Mouse (Mus musculus) lung, postnatal 10 days (tissue): ENCODE measurements at regions not wholly inside any gene's neighbourhood (a gene's known extent, or its start where the extent isn't known, plus 50 kb on each side); places are given as distances from the start of the nearest gene placed in this dataset.
A peak's percentile ranks its signal among the peaks of the same experiment; 100 is the strongest.

Source experiments
- DNase-seq: peaks from one replicate; pipeline ENCODE4 v3.0.0; 2021

- no peak for DNase-seq
These were observed 235.5 kb downstream of the 3110018I06Rik start for GRCm38 (mm10) chr12:107723860-107724320.

GRCm38 (mm10) chr12:107724467-107724866 lies 236.0 kb downstream of the 3110018I06Rik start:
- no peak for DNase-seq

GRCm38 (mm10) chr12:107728865-107729264 lies 240.4 kb downstream of the 3110018I06Rik start:
- no peak for DNase-seq

- no peak for DNase-seq
These were observed 240.9 kb downstream of the 3110018I06Rik start for GRCm38 (mm10) chr12:107729301-107729700.

- DNase-seq: no peak
These were observed 242.5 kb downstream of the 3110018I06Rik start for GRCm38 (mm10) chr12:107730940-107731339.

GRCm38 (mm10) chr12:107734536-107734935 lies 246.1 kb downstream of the 3110018I06Rik start:
- DNase-seq: no peak

- DNase-seq: no peak
These were observed 254.2 kb downstream of the 3110018I06Rik start for GRCm38 (mm10) chr12:107742641-107743040.

GRCm38 (mm10) chr12:107744822-107745221 lies 256.4 kb downstream of the 3110018I06Rik start:
- DNase-seq: no peak

- DNase-seq: no peak
These were observed 254.7 kb downstream of the Bcl11b start for GRCm38 (mm10) chr12:107748481-107749380.

- DNase-seq: no peak
These were observed 253.9 kb downstream of the Bcl11b start for GRCm38 (mm10) chr12:107749381-107750085.

GRCm38 (mm10) chr12:107750285-107750927 lies 253.0 kb downstream of the Bcl11b start:
- no peak for DNase-seq

- no peak for DNase-seq
These were observed 251.3 kb downstream of the Bcl11b start for GRCm38 (mm10) chr12:107752126-107752525.

GRCm38 (mm10) chr12:107752587-107752986 lies 250.8 kb downstream of the Bcl11b start:
- DNase-seq: no peak

GRCm38 (mm10) chr12:107753022-107753421 lies 250.4 kb downstream of the Bcl11b start:
- DNase-seq: peak; percentile 39

GRCm38 (mm10) chr12:107753536-107753935 lies 249.9 kb downstream of the Bcl11b start:
- no peak for DNase-seq

GRCm38 (mm10) chr12:107754885-107755284 lies 248.5 kb downstream of the Bcl11b start:
- DNase-seq: no peak

GRCm38 (mm10) chr12:107755820-107756517 lies 247.4 kb downstream of the Bcl11b start:
- no peak for DNase-seq

- DNase-seq: no peak
These were observed 246.2 kb downstream of the Bcl11b start for GRCm38 (mm10) chr12:107757184-107757583.

- no peak for DNase-seq
These were observed 245.2 kb downstream of the Bcl11b start for GRCm38 (mm10) chr12:107757996-107758791.

- no peak for DNase-seq
These were observed 244.1 kb downstream of the Bcl11b start for GRCm38 (mm10) chr12:107759291-107759690.

GRCm38 (mm10) chr12:107759911-107760310 lies 243.5 kb downstream of the Bcl11b start:
- no peak for DNase-seq

GRCm38 (mm10) chr12:107762140-107762539 lies 241.3 kb downstream of the Bcl11b start:
- DNase-seq: no peak
